In genomic region chr12:30164005-30164404, GRCm38 (mm10) we compare ENCODE assay signal across 22 mouse cellular contexts. TPM values are rescaled to one million over a fixed set of nuclear protein-coding genes. Genes with fewer than 3 reads are reported as not detected.
DNase-seq lines count a peak whose midpoint lies in the region; TF ChIP-seq lines count a peak whose summit lies in the region.
"Had no signal": no experiment of that assay in that cellular context is flagged by ENCODE, and none has a peak within 500 bp of the region (broad histone marks: within the 10 kb centered on the region; RNA-seq: fewer than 3 reads in every experiment).

No protein-coding gene starts in this region.

- no peak overlapping the region for H3K27ac ChIP-seq in CH12.LX (ENCODE audit: insufficient read depth, low read depth)

- H3K36me3 ChIP-seq in CH12.LX (replicated peaks in 1 of 2; ENCODE audit: control insufficient read depth in 1 of 2, insufficient read depth in 1 of 2, low read length in 1 of 2) = no peaks in the 10 kb centered on the region
- H3K36me3 ChIP-seq: G1E had no signal

- TF ChIP-seq CTCF in CH12.LX (conservative IDR thresholded peaks at IDR 0.05 in 1 of 2, IDR thresholded peaks at IDR 0.05 in 1 of 2; ENCODE audit: low read depth in 2 of 2, low read length in 2 of 2) = no peak

- dilution Hi-C loops in CH12.LX (cut with MboI; ENCODE audit: extremely low pct_ligation_motif_present, extremely low pct_unique_long_range_greater_than_20kb, low sequenced_read_pairs) = no loop called here

- in situ Hi-C loops in CH12.LX (cut with MboI; ENCODE audit: low pct_ligation_motif_present, low pct_unique_long_range_greater_than_20kb, low sequenced_read_pairs) = no loop called here

- TF ChIP-seq EP300 in CH12.LX (IDR thresholded peaks at IDR 0.05; ENCODE audit: low read length) = peak; percentile 28; the same call in 1 of the 2 replicates

- peak overlapping the region; percentile 9 for H3K4me2 ChIP-seq in CH12.LX (ENCODE audit: insufficient read depth, low read depth, poor library complexity, severe bottlenecking)

- no peaks in the 10 kb centered on the region for H3K9me3 ChIP-seq in CH12.LX (replicated peaks; ENCODE audit: low read length)

- H3K27me3 ChIP-seq in CH12.LX (replicated peaks) = no peaks in the 10 kb centered on the region

- DNase-seq in CH12.LX (ENCODE audit: extremely low read depth) = peak; percentile 56
- DNase-seq in lung, postnatal 36 days = no peak
- DNase-seq: adrenal gland, adult 2 months; adrenal gland, adult 8-10 months; adrenal gland, postnatal 10 days; adrenal gland, postnatal 14 days; adrenal gland, postnatal 25 days; adrenal gland, postnatal 36 days; B cell, adult 2 months; cerebellum, adult 11 months; cerebellum, adult 11-12 months; cerebellum, adult 18-20 months; cerebellum, adult 2 months; cerebellum, adult 8-10 months had no signal

- no peaks in the 10 kb centered on the region for H3K79me2 ChIP-seq in CH12.LX (replicated peaks; ENCODE audit: control insufficient read depth, extremely low read depth, insufficient read depth, poor library complexity, severe bottlenecking)

- no peak for TF ChIP-seq RAD21 in CH12.LX (IDR thresholded peaks at IDR 0.05; ENCODE audit: low read depth, low read length)

- peaks cover 12 to 38% of the 10 kb centered on the region in 2 experiments; a peak in 3 of 4 replicates for H3K4me1 ChIP-seq in CH12.LX (ENCODE audit: control insufficient read depth in 1 of 2, insufficient read depth in 2 of 2)

- no peak overlapping the region for H3K4me3 ChIP-seq in CH12.LX (replicated peaks in 1 of 3; ENCODE audit: low read depth in 2 of 3, low read length in 2 of 3, poor library complexity in 1 of 3)

- no peak for TF ChIP-seq POLR2A in CH12.LX (IDR thresholded peaks at IDR 0.05; ENCODE audit: low read depth, low read length)

- no peak overlapping the region for H3K9ac ChIP-seq in CH12.LX (ENCODE audit: insufficient read depth, low read depth)

TF ChIP-seq in CH12.LX, 34 proteins besides CTCF, POLR2A, EP300 and RAD21:
- TF ChIP-seq BHLHE40 (IDR thresholded peaks at IDR 0.05; ENCODE audit: low read depth, low read length) (peak; percentile 81), PAX5 (IDR thresholded peaks at IDR 0.05; ENCODE audit: low read length) (no peak), IRF4 (IDR thresholded peaks at IDR 0.05; ENCODE audit: low read depth, low read length) (0 out of 2 replicates have a peak, but pooled peaks have one; percentile 37), ETS1 (conservative IDR thresholded peaks at IDR 0.05; ENCODE audit: low read depth, low read length) (peak; percentile 64), MEF2A (IDR thresholded peaks at IDR 0.05; ENCODE audit: borderline replicate concordance, low read depth, low read length) (no peak; the same call in 1 of the 2 replicates), TCF12 (IDR thresholded peaks at IDR 0.05; ENCODE audit: low read depth, low read length) (peak; percentile 41; the same call in 1 of the 2 replicates)

RNA-seq across cellular contexts. Expression of gene Tpo, which starts 31.6 kb away (rescaled TPM):
- total RNA-seq in CH12.LX (2012; rRNA removed) (not detected in 2 replicates), CH12.LX (2014; rRNA removed) (not detected in 2 replicates)
- polyA plus RNA-seq in CH12.LX (2012; ENCODE audit: insufficient read length, low read depth) = not detected in 2 replicates
- total RNA-seq: adrenal gland, adult 18-20 months; adrenal gland, adult 2 months; adrenal gland, postnatal 10 days; adrenal gland, postnatal 14 days; adrenal gland, postnatal 25 days; adrenal gland, postnatal 36 days; adrenal gland, postnatal 4 days; MEL had no signal
- polyA plus RNA-seq: activated CD4-positive, CD25-positive, alpha-beta regulatory T cell, adult 4 months; C2C12; CD4-positive, CD25-positive, alpha-beta regulatory T cell, adult 4 months; G1E; Patski had no signal
